Mouse (Mus musculus) right cerebral cortex, postnatal 25 days (tissue): ENCODE measurements at regions not wholly inside any gene's neighbourhood (a gene's known extent, or its start where the extent isn't known, plus 50 kb on each side); places are given as distances from the start of the nearest gene placed in this dataset.

Experiments used
- DNase-seq: peaks from one replicate; pipeline ENCODE4 v3.0.0; 2022

GRCm38 (mm10) chr13:25494492-25495034 lies 224.3 kb upstream of the Nrsn1 start:
- DNase-seq = no peak

- DNase-seq = no peak
Observed at GRCm38 (mm10) chr13:25490036-25490435, 219.7 kb upstream of the Nrsn1 start.

GRCm38 (mm10) chr13:25483309-25483708 lies 213.0 kb upstream of the Nrsn1 start:
- no peak for DNase-seq

GRCm38 (mm10) chr13:25451917-25452316 lies 181.6 kb upstream of the Nrsn1 start:
- DNase-seq = no peak

GRCm38 (mm10) chr13:25451357-25451861 lies 181.1 kb upstream of the Nrsn1 start:
- no peak for DNase-seq

GRCm38 (mm10) chr13:25429701-25430418 lies 159.6 kb upstream of the Nrsn1 start:
- no peak for DNase-seq

- no peak for DNase-seq
Observed at GRCm38 (mm10) chr13:25403182-25403795, 133.0 kb upstream of the Nrsn1 start.

GRCm38 (mm10) chr13:25402691-25403090 lies 132.4 kb upstream of the Nrsn1 start:
- DNase-seq = no peak

GRCm38 (mm10) chr13:25401936-25402504 lies 131.7 kb upstream of the Nrsn1 start:
- DNase-seq = no peak

GRCm38 (mm10) chr13:25392770-25393290 lies 122.5 kb upstream of the Nrsn1 start:
- no peak for DNase-seq

- DNase-seq = no peak
Observed at GRCm38 (mm10) chr13:25362627-25362967, 92.3 kb upstream of the Nrsn1 start.

GRCm38 (mm10) chr13:25361850-25362626 lies 91.7 kb upstream of the Nrsn1 start:
- peak; percentile 45 for DNase-seq

- DNase-seq = no peak
Observed at GRCm38 (mm10) chr13:25347558-25347957, 77.3 kb upstream of the Nrsn1 start.

- no peak for DNase-seq
Observed at GRCm38 (mm10) chr13:25343309-25343708, 73.0 kb upstream of the Nrsn1 start.

GRCm38 (mm10) chr13:25341826-25342225 lies 71.5 kb upstream of the Nrsn1 start:
- DNase-seq = no peak

- no peak for DNase-seq
Observed at GRCm38 (mm10) chr13:25333803-25334202, 63.5 kb upstream of the Nrsn1 start.
